ENCODE assay signal across 17 mouse cellular contexts in genomic region chr11:116060596-116060995, GRCm38 (mm10). TPM values are rescaled to one million over a fixed set of nuclear protein-coding genes. Genes with fewer than 3 reads are reported as not detected.
DNase-seq lines count a peak whose midpoint lies in the region; ATAC-seq and TF ChIP-seq lines count a peak whose summit lies in the region.
"Had no signal": no experiment of that assay in that cellular context is flagged by ENCODE, and none has a peak within 500 bp of the region (broad histone marks: within the 10 kb centered on the region; RNA-seq: fewer than 3 reads in every experiment).

No protein-coding gene starts in this region.

- no peak for ATAC-seq in hindbrain, embryonic 13.5 days (ENCODE audit: low FRiP score)
- no peak for ATAC-seq in hindbrain, postnatal 0 days
- no peak for ATAC-seq in embryonic facial prominence, embryonic 15.5 days (ENCODE audit: insufficient number of reproducible peaks, low FRiP score, low TSS enrichment, low read depth)

- DNase-seq in hindbrain, postnatal 0 days (ENCODE audit: low spot score), result no peak
- peak; percentile 48 for DNase-seq in brain, adult 2 months (ENCODE audit: low read depth, low spot score)
- peak; percentile 63 for DNase-seq in lung, postnatal 14 days
- DNase-seq in heart, adult 11 months, result no peak
- no peak for DNase-seq in midbrain, embryonic 10.5 days (ENCODE audit: low spot score)
- no peak for DNase-seq in heart, adult 2 months
- DNase-seq: B cell, adult 2 months; embryo, embryonic 11 days; gastrocnemius, adult 2 months; right cerebral cortex, postnatal 4 days had no signal

- H3K9me3 ChIP-seq in hindbrain, embryonic 13.5 days, result no peaks in the 10 kb centered on the region
- H3K9me3 ChIP-seq in hindbrain, postnatal 0 days (ENCODE audit: low read length), result no peaks in the 10 kb centered on the region
- no peaks in the 10 kb centered on the region for H3K9me3 ChIP-seq in embryonic facial prominence, embryonic 15.5 days (replicated peaks)
- no peaks in the 10 kb centered on the region for H3K9me3 ChIP-seq in midbrain, embryonic 10.5 days (replicated peaks)
- H3K9me3 ChIP-seq: G1E; heart, embryonic 13.5 days; hindbrain, embryonic 12.5 days had no signal

- H3K36me3 ChIP-seq in hindbrain, embryonic 13.5 days, result peaks cover 70% of the 10 kb centered on the region
- H3K36me3 ChIP-seq in hindbrain, postnatal 0 days (ENCODE audit: insufficient read depth, low read length), result peaks cover 47% of the 10 kb centered on the region
- H3K36me3 ChIP-seq in embryonic facial prominence, embryonic 15.5 days, result peaks cover 64% of the 10 kb centered on the region
- H3K36me3 ChIP-seq in midbrain, embryonic 10.5 days, result peaks cover 71% of the 10 kb centered on the region
- no peaks in the 10 kb centered on the region for H3K36me3 ChIP-seq in heart, adult 2 months (ENCODE audit: control insufficient read depth, insufficient read depth, low read length)

- TF ChIP-seq POLR2A in heart, adult 2 months (IDR thresholded peaks at IDR 0.05; ENCODE audit: insufficient read depth, low read depth, low read length), result no peak

- TF ChIP-seq EP300 in heart, adult 2 months (IDR thresholded peaks at IDR 0.05; ENCODE audit: insufficient read depth, low read depth, low read length), result no peak

- no peak overlapping the region for H3K27ac ChIP-seq in hindbrain, embryonic 13.5 days
- H3K27ac ChIP-seq in hindbrain, postnatal 0 days, result no peak overlapping the region
- H3K27ac ChIP-seq in embryonic facial prominence, embryonic 15.5 days (replicated peaks), result 0 out of 2 replicates have a peak overlapping the region, but pooled peaks have one; percentile 2
- no peak overlapping the region for H3K27ac ChIP-seq in midbrain, embryonic 10.5 days (replicated peaks)
- H3K27ac ChIP-seq in heart, adult 2 months, result no peak overlapping the region
- H3K27ac ChIP-seq: gastrocnemius, adult 2 months; heart, embryonic 13.5 days; hindbrain, embryonic 12.5 days; kidney, postnatal 0 days; liver, embryonic 14.5 days had no signal

- H3K79me2 ChIP-seq in heart, adult 2 months (replicated peaks; ENCODE audit: control insufficient read depth, insufficient read depth, low read length), result no peaks in the 10 kb centered on the region

- intact Hi-C loops in heart, adult 2 months (cut with DNase I), result no loop called here

- no peaks in the 10 kb centered on the region for H3K4me1 ChIP-seq in hindbrain, embryonic 13.5 days (replicated peaks)
- 0 out of 2 replicates have a peak, but pooled peaks cover 4% of the 10 kb centered on the region for H3K4me1 ChIP-seq in hindbrain, postnatal 0 days (ENCODE audit: insufficient read depth, low read length)
- 0 out of 2 replicates have a peak, but pooled peaks cover 5% of the 10 kb centered on the region for H3K4me1 ChIP-seq in embryonic facial prominence, embryonic 15.5 days
- H3K4me1 ChIP-seq in midbrain, embryonic 10.5 days, result peaks cover 20% of the 10 kb centered on the region
- no peaks in the 10 kb centered on the region; the same call in 1 of the 2 replicates for H3K4me1 ChIP-seq in heart, adult 2 months (ENCODE audit: control insufficient read depth, insufficient read depth, low read length)

- H3K27me3 ChIP-seq in hindbrain, embryonic 13.5 days, result no peaks in the 10 kb centered on the region
- H3K27me3 ChIP-seq in hindbrain, postnatal 0 days (ENCODE audit: insufficient read depth, low read length), result no peaks in the 10 kb centered on the region
- no peaks in the 10 kb centered on the region for H3K27me3 ChIP-seq in embryonic facial prominence, embryonic 15.5 days
- H3K27me3 ChIP-seq in midbrain, embryonic 10.5 days (ENCODE audit: low read depth, poor library complexity, severe bottlenecking), result no peaks in the 10 kb centered on the region
- no peaks in the 10 kb centered on the region for H3K27me3 ChIP-seq in heart, adult 2 months (ENCODE audit: control insufficient read depth, insufficient read depth, low read length)
- H3K27me3 ChIP-seq: heart, embryonic 13.5 days; hindbrain, embryonic 12.5 days had no signal

- no peak overlapping the region for H3K4me2 ChIP-seq in hindbrain, embryonic 13.5 days
- H3K4me2 ChIP-seq in hindbrain, postnatal 0 days (ENCODE audit: low read depth, low read length), result no peak overlapping the region
- H3K4me2 ChIP-seq in embryonic facial prominence, embryonic 15.5 days (replicated peaks), result no peak overlapping the region
- H3K4me2 ChIP-seq: heart, embryonic 13.5 days; hindbrain, embryonic 12.5 days had no signal

- 0 out of 2 replicates have a peak overlapping the region, but pooled peaks have one; percentile 19 for H3K9ac ChIP-seq in hindbrain, embryonic 13.5 days
- no peak overlapping the region for H3K9ac ChIP-seq in hindbrain, postnatal 0 days (replicated peaks; ENCODE audit: low read length)
- no peak overlapping the region for H3K9ac ChIP-seq in embryonic facial prominence, embryonic 15.5 days
- H3K9ac ChIP-seq in heart, adult 2 months (ENCODE audit: low read depth, low read length), result no peak overlapping the region
- H3K9ac ChIP-seq: heart, embryonic 13.5 days; hindbrain, embryonic 12.5 days; liver, embryonic 14.5 days had no signal

- WGBS in hindbrain, embryonic 13.5 days, result 84% methylated on average over 9 of the region's 9 CpGs
- WGBS in hindbrain, postnatal 0 days, result 80% methylated on average over 9 of the region's 9 CpGs
- 79% methylated on average over 9 of the region's 9 CpGs for WGBS in embryonic facial prominence, embryonic 15.5 days
- 92% methylated on average over 9 of the region's 9 CpGs for WGBS in midbrain, embryonic 10.5 days
- 89% methylated on average over 9 of the region's 9 CpGs for WGBS in heart, adult 2 months

- TF ChIP-seq CTCF in hindbrain, postnatal 0 days (IDR thresholded peaks at IDR 0.05; ENCODE audit: low read depth), result no peak
- TF ChIP-seq CTCF in heart, adult 2 months (IDR thresholded peaks at IDR 0.05), result no peak

- H3K4me3 ChIP-seq in hindbrain, embryonic 13.5 days, result no peak overlapping the region
- no peak overlapping the region for H3K4me3 ChIP-seq in hindbrain, postnatal 0 days (ENCODE audit: low read length)
- H3K4me3 ChIP-seq in embryonic facial prominence, embryonic 15.5 days (replicated peaks), result no peak overlapping the region
- no peak overlapping the region for H3K4me3 ChIP-seq in midbrain, embryonic 10.5 days
- H3K4me3 ChIP-seq in heart, adult 2 months, result no peak overlapping the region
- H3K4me3 ChIP-seq: gastrocnemius, adult 2 months; heart, embryonic 13.5 days; hindbrain, embryonic 12.5 days had no signal

RNA-seq across cellular contexts. Expression of gene Unc13d, which starts 17.2 kb away (rescaled TPM):
- polyA plus RNA-seq in hindbrain, embryonic 13.5 days (2015; fragmentation: Nextera tagmentation; extraction: Ambion mirVana), result 1.5 and 2.0 TPM in 2 replicates
- 0.65 and 1.3 TPM in 2 replicates for total RNA-seq in hindbrain, postnatal 0 days (2014; rRNA removed)
- polyA plus RNA-seq in hindbrain, postnatal 0 days (2015; fragmentation: Nextera tagmentation; extraction: Ambion mirVana), result 0.65 and 0.96 TPM in 2 replicates
- 4.3 and 4.8 TPM in 2 replicates for polyA plus RNA-seq in embryonic facial prominence, embryonic 15.5 days (2015; fragmentation: Nextera tagmentation; extraction: Ambion mirVana)
- polyA plus RNA-seq in midbrain, embryonic 10.5 days (2016; fragmentation: Nextera tagmentation; extraction: Ambion mirVana), result 2.5 and 3.1 TPM in 2 replicates
- 1 to 10 TPM in 1 of 2 experiments, under 1 TPM in 1; 0.55 to 1.5 TPM for total RNA-seq in heart, adult 2 months (2021)
- 1.1 and 1.7 TPM in 2 replicates for polyA plus RNA-seq in heart, adult 2 months (2012; rRNA removed)

RNA-seq across cellular contexts. Expression of gene Wbp2, which starts 26.2 kb away (rescaled TPM):
- polyA plus RNA-seq in hindbrain, embryonic 13.5 days (2015; fragmentation: Nextera tagmentation; extraction: Ambion mirVana), result 129 and 133 TPM in 2 replicates
- 146 and 171 TPM in 2 replicates for total RNA-seq in hindbrain, postnatal 0 days (2014; rRNA removed)
- polyA plus RNA-seq in hindbrain, postnatal 0 days (2015; fragmentation: Nextera tagmentation; extraction: Ambion mirVana), result 206 and 234 TPM in 2 replicates
- 68.6 and 90.8 TPM in 2 replicates for polyA plus RNA-seq in embryonic facial prominence, embryonic 15.5 days (2015; fragmentation: Nextera tagmentation; extraction: Ambion mirVana)
- polyA plus RNA-seq in midbrain, embryonic 10.5 days (2016; fragmentation: Nextera tagmentation; extraction: Ambion mirVana), result 91.8 and 109 TPM in 2 replicates
- total RNA-seq in heart, adult 2 months (2021), result 100 to 1,000 TPM in 1 of 2 experiments, 10 to 100 TPM in 1; 91.0 to 108 TPM
- polyA plus RNA-seq in heart, adult 2 months (2012; rRNA removed), result 151 and 176 TPM in 2 replicates

RNA-seq across cellular contexts. Expression of gene Unk, which starts 30.5 kb away (rescaled TPM):
- polyA plus RNA-seq in hindbrain, embryonic 13.5 days (2015; fragmentation: Nextera tagmentation; extraction: Ambion mirVana), result 33.8 and 37.1 TPM in 2 replicates
- 47.1 and 50.2 TPM in 2 replicates for total RNA-seq in hindbrain, postnatal 0 days (2014; rRNA removed)
- 22.8 and 24.5 TPM in 2 replicates for polyA plus RNA-seq in hindbrain, postnatal 0 days (2015; fragmentation: Nextera tagmentation; extraction: Ambion mirVana)
- polyA plus RNA-seq in embryonic facial prominence, embryonic 15.5 days (2015; fragmentation: Nextera tagmentation; extraction: Ambion mirVana), result 36.8 and 42.2 TPM in 2 replicates
- 46.4 and 52.2 TPM in 2 replicates for polyA plus RNA-seq in midbrain, embryonic 10.5 days (2016; fragmentation: Nextera tagmentation; extraction: Ambion mirVana)
- 1 to 10 TPM; 7.1 to 7.9 TPM for total RNA-seq in heart, adult 2 months (2021)
- 16.5 and 20.4 TPM in 2 replicates for polyA plus RNA-seq in heart, adult 2 months (2012; rRNA removed)

RNA-seq across cellular contexts. Expression of gene H3f3b, which starts 32.8 kb away (rescaled TPM):
- 2,444 and 2,571 TPM in 2 replicates for polyA plus RNA-seq in hindbrain, embryonic 13.5 days (2015; fragmentation: Nextera tagmentation; extraction: Ambion mirVana)
- 603 and 627 TPM in 2 replicates for total RNA-seq in hindbrain, postnatal 0 days (2014; rRNA removed)
- polyA plus RNA-seq in hindbrain, postnatal 0 days (2015; fragmentation: Nextera tagmentation; extraction: Ambion mirVana), result 2,179 and 2,253 TPM in 2 replicates
- polyA plus RNA-seq in embryonic facial prominence, embryonic 15.5 days (2015; fragmentation: Nextera tagmentation; extraction: Ambion mirVana), result 1,738 and 1,786 TPM in 2 replicates
- polyA plus RNA-seq in midbrain, embryonic 10.5 days (2016; fragmentation: Nextera tagmentation; extraction: Ambion mirVana), result 1,512 and 1,693 TPM in 2 replicates
- 100 to 1,000 TPM; 105 to 128 TPM for total RNA-seq in heart, adult 2 months (2021)
- 67.5 and 82.1 TPM in 2 replicates for polyA plus RNA-seq in heart, adult 2 months (2012; rRNA removed)

RNA-seq across cellular contexts. Expression of gene Galk1, which starts 48.1 kb away (rescaled TPM):
- polyA plus RNA-seq in hindbrain, embryonic 13.5 days (2015; fragmentation: Nextera tagmentation; extraction: Ambion mirVana), result 64.3 and 65.5 TPM in 2 replicates
- 51.5 and 52.3 TPM in 2 replicates for total RNA-seq in hindbrain, postnatal 0 days (2014; rRNA removed)
- polyA plus RNA-seq in hindbrain, postnatal 0 days (2015; fragmentation: Nextera tagmentation; extraction: Ambion mirVana), result 60.3 and 61.7 TPM in 2 replicates
- 173 and 176 TPM in 2 replicates for polyA plus RNA-seq in embryonic facial prominence, embryonic 15.5 days (2015; fragmentation: Nextera tagmentation; extraction: Ambion mirVana)
- 161 and 210 TPM in 2 replicates for polyA plus RNA-seq in midbrain, embryonic 10.5 days (2016; fragmentation: Nextera tagmentation; extraction: Ambion mirVana)
- total RNA-seq in heart, adult 2 months (2021), result 10 to 100 TPM; 14.5 to 14.7 TPM
- polyA plus RNA-seq in heart, adult 2 months (2012; rRNA removed), result 14.6 and 16.4 TPM in 2 replicates

Comparison
In these comparisons a context has a peak if more than half of its experiments do, and no peak if none do; other contexts are left out.
1. DNase-seq: peak in brain, adult 2 months (single experiment) and lung, postnatal 14 days (single experiment); none in hindbrain, postnatal 0 days (single experiment), heart, adult 11 months (single experiment), midbrain, embryonic 10.5 days (single experiment) and heart, adult 2 months (0 of 2).